Mouse (Mus musculus) gastrocnemius, postnatal 14 days (tissue): Measurements from ENCODE around the gene Ddah2. TPM values are rescaled to one million over a fixed set of nuclear protein-coding genes. Genes with fewer than 3 reads are reported as not detected.

ENCODE experiments used
- DNase-seq: peaks from one replicate; pipeline ENCODE4 v3.0.0; 2021; ENCODE audit warnings: mixed read lengths
- intact Hi-C: fragments of 180-260 bp; cut with DNase I; formaldehyde crosslinking; loops from one replicate; pipeline ENCODE4 v1.15.1; 2025; ENCODE audit warnings: low total_unique reads
- total RNA-seq, 2 experiments: library from RNA; stranded (reverse); gene quantifications; 2 replicates each; pipeline ENCODE4 v1.2.3; 2021

Ddah2 gene
- total RNA-seq, 2 experiments from 2014 or later, result 23.4 to 32.2 TPM

- intact Hi-C loops, result no loop called here
- DNase-seq, result no peak
These were observed 33.8 kb downstream of the Ddah2 start for GRCm38 (mm10) chr17:35092403-35093198.

- no peak for DNase-seq
- intact Hi-C loops, result no loop called here
These were observed 35.9 kb downstream of the Ddah2 start for GRCm38 (mm10) chr17:35094475-35095365.

GRCm38 (mm10) chr17:35096597-35096996, 37.8 kb downstream of the Ddah2 start:
- no peak for DNase-seq
- intact Hi-C loops, result no loop called here

GRCm38 (mm10) chr17:35097164-35097655, 38.4 kb downstream of the Ddah2 start:
- DNase-seq, result no peak
- intact Hi-C loops, result no loop called here

GRCm38 (mm10) chr17:35100196-35100765, 41.4 kb downstream of the Ddah2 start:
- intact Hi-C loops, result loop anchor here (5.0 kb wide), 1 partner anchor 83 kb away; the partner anchor contains the start of gene Vwa7
- DNase-seq, result no peak

- DNase-seq, result no peak
- intact Hi-C loops, result loop anchor here (5.0 kb wide), 1 partner anchor 84 kb away; the partner anchor contains the start of gene Vwa7
These were observed 42.3 kb downstream of the Ddah2 start for GRCm38 (mm10) chr17:35101161-35101560.

- DNase-seq, result no peak
- intact Hi-C loops, result loop anchor here (5.0 kb wide), 1 partner anchor 85 kb away; the partner anchor contains the start of gene Vwa7
These were observed 43.5 kb downstream of the Ddah2 start for GRCm38 (mm10) chr17:35102299-35102698.

GRCm38 (mm10) chr17:35103221-35103690, 44.4 kb downstream of the Ddah2 start:
- no peak for DNase-seq
- intact Hi-C loops, result loop anchor here (5.0 kb wide), 1 partner anchor 86 kb away; the partner anchor contains the start of gene Vwa7

GRCm38 (mm10) chr17:35104079-35104478, 45.2 kb downstream of the Ddah2 start:
- intact Hi-C loops, result loop anchor here (5.0 kb wide), 1 partner anchor 87 kb away; the partner anchor contains the start of gene Vwa7
- no peak for DNase-seq

GRCm38 (mm10) chr17:35104754-35105153, 45.9 kb downstream of the Ddah2 start:
- intact Hi-C loops, result loop anchor here (5.0 kb wide), 1 partner anchor 87 kb away; the partner anchor contains the start of gene Vwa7
- no peak for DNase-seq

- intact Hi-C loops, result no loop called here
These were observed 47.0 kb downstream of the Ddah2 start for GRCm38 (mm10) chr17:35105740-35106389.

GRCm38 (mm10) chr17:35106522-35106921, 47.7 kb downstream of the Ddah2 start:
- intact Hi-C loops, result no loop called here
- DNase-seq, result no peak

More at GRCm38 (mm10) chr17:35105740-35106389, 47.0 kb downstream of the Ddah2 start:
- peak; percentile 35 for DNase-seq

- intact Hi-C loops, result no loop called here
- no peak for DNase-seq
These were observed 49.3 kb downstream of the Ddah2 start, which contains the start of gene Ly6g5c for GRCm38 (mm10) chr17:35108097-35108496. Ly6g5c (plus strand) TSS chr17:35108279.

Other genes starting within 250 kb of the Ddah2 start
- gene Stk19, start 222.1 kb upstream of the Ddah2 start, total RNA-seq, result 1 to 10 TPM; 6.8 to 7.2 TPM
- 10 to 100 TPM in 1 of 2 experiments, 1 to 10 TPM in 1; 9.3 to 13.0 TPM for gene Dxo, start 222.0 kb upstream of the Ddah2 start, total RNA-seq
- 10 to 100 TPM; 17.4 to 17.8 TPM for gene Skiv2l, start 208.8 kb upstream of the Ddah2 start, total RNA-seq
- gene Nelfe, start 208.6 kb upstream of the Ddah2 start, total RNA-seq, result 10 to 100 TPM in 1 of 2 experiments, 1 to 10 TPM in 1; 9.7 to 13.4 TPM
- gene Cfb, start 196.5 kb upstream of the Ddah2 start, total RNA-seq, result 1 to 10 TPM in 1 of 2 experiments, under 1 TPM in 1; 0.75 to 1.9 TPM
- gene Zbtb12, start 179.6 kb upstream of the Ddah2 start, total RNA-seq, result 1 to 10 TPM; 3.4 to 5.1 TPM
- not detected for gene Gm20547, start 177.0 kb upstream of the Ddah2 start, total RNA-seq
- 1 to 10 TPM; 1.8 to 3.1 TPM for gene C2, start 160.8 kb upstream of the Ddah2 start, total RNA-seq
- gene Ehmt2, start 160.6 kb upstream of the Ddah2 start, total RNA-seq, result 10 to 100 TPM; 29.4 to 32.2 TPM
- under 1 TPM in 1 of 2 experiments, not detected in 1; 0.09 TPM for gene Slc44a4, start 144.6 kb upstream of the Ddah2 start, total RNA-seq
- 1 to 10 TPM; 8.0 to 8.3 TPM for gene Neu1, start 127.8 kb upstream of the Ddah2 start, total RNA-seq
- 1 to 10 TPM; 2.6 to 5.9 TPM for gene Hspa1b, start 99.8 kb upstream of the Ddah2 start, total RNA-seq
- not detected for gene Gm20481, start 89.1 kb upstream of the Ddah2 start, total RNA-seq
- gene Hspa1a, start 86.9 kb upstream of the Ddah2 start, total RNA-seq, result 1 to 10 TPM; 3.8 to 6.8 TPM
- 10 to 100 TPM; 11.6 to 14.8 TPM for gene Hspa1l, start 86.3 kb upstream of the Ddah2 start, total RNA-seq
- gene Lsm2, start 77.2 kb upstream of the Ddah2 start, total RNA-seq, result 10 to 100 TPM; 19.5 to 20.1 TPM
- 10 to 100 TPM; 26.8 to 29.2 TPM for gene Vars, start 58.0 kb upstream of the Ddah2 start, total RNA-seq
- 1 to 10 TPM; 3.7 to 3.9 TPM for gene Vwa7, start 42.5 kb upstream of the Ddah2 start, total RNA-seq
- 1 to 10 TPM in 1 of 2 experiments, under 1 TPM in 1; 0.38 to 1.5 TPM for gene Sapcd1, start 31.0 kb upstream of the Ddah2 start, total RNA-seq
- under 1 TPM; 0.84 to 0.94 TPM for gene Msh5, start 12.3 kb upstream of the Ddah2 start, total RNA-seq
- gene Clic1, start 9.1 kb upstream of the Ddah2 start, total RNA-seq, result 10 to 100 TPM; 28.3 to 32.5 TPM
- gene Ly6g6c, start 6.4 kb downstream of the Ddah2 start, total RNA-seq, result not detected
- not detected for gene Mpig6b, start 7.1 kb downstream of the Ddah2 start, total RNA-seq
- not detected for gene Ly6g6e, start 17.9 kb downstream of the Ddah2 start, total RNA-seq
- under 1 TPM; 0.64 TPM for gene Ly6g6d, start 19.0 kb downstream of the Ddah2 start, total RNA-seq
- not detected for gene Ly6g6f, start 26.6 kb downstream of the Ddah2 start, total RNA-seq
- gene Abhd16a, start 30.2 kb downstream of the Ddah2 start, total RNA-seq, result 10 to 100 TPM; 52.8 to 58.5 TPM
- not detected for gene Ly6g5c, start 49.2 kb downstream of the Ddah2 start, total RNA-seq
- under 1 TPM; 0.27 to 0.37 TPM for gene Ly6g5b, start 56.4 kb downstream of the Ddah2 start, total RNA-seq
- 1 to 10 TPM; 7.0 to 7.9 TPM for gene Gpank1, start 62.4 kb downstream of the Ddah2 start, total RNA-seq
- gene Csnk2b, start 63.0 kb downstream of the Ddah2 start, total RNA-seq, result 100 to 1,000 TPM; 156 to 166 TPM
- gene D17H6S53E, start 67.3 kb downstream of the Ddah2 start, total RNA-seq, result 10 to 100 TPM; 14.4 to 16.1 TPM
- gene Apom, start 73.0 kb downstream of the Ddah2 start, total RNA-seq, result not detected
- gene Bag6, start 76.1 kb downstream of the Ddah2 start, total RNA-seq, result 100 to 1,000 TPM; 193 to 200 TPM
- 100 to 1,000 TPM; 102 to 118 TPM for gene Prrc2a, start 105.9 kb downstream of the Ddah2 start, total RNA-seq
- under 1 TPM; 0.71 to 0.90 TPM for gene Aif1, start 117.0 kb downstream of the Ddah2 start, total RNA-seq
- 1 to 10 TPM; 1.5 to 2.8 TPM for gene Lst1, start 129.4 kb downstream of the Ddah2 start, total RNA-seq
- gene Ltb, start 135.4 kb downstream of the Ddah2 start, total RNA-seq, result under 1 TPM in 1 of 2 experiments, not detected in 1; 0.31 TPM
- under 1 TPM; 0.24 to 0.68 TPM for gene Tnf, start 143.0 kb downstream of the Ddah2 start, total RNA-seq
- gene Lta, start 146.3 kb downstream of the Ddah2 start, total RNA-seq, result under 1 TPM; 0.42 to 0.78 TPM
- gene Gm16181, start 161.8 kb downstream of the Ddah2 start, total RNA-seq, result not detected
- gene Atp6v1g2, start 174.6 kb downstream of the Ddah2 start, total RNA-seq, result 1 to 10 TPM; 2.3 to 2.7 TPM
- 1 to 10 TPM; 7.6 to 7.9 TPM for gene Nfkbil1, start 176.8 kb downstream of the Ddah2 start, total RNA-seq
- 100 to 1,000 TPM in 1 of 2 experiments, 10 to 100 TPM in 1; 85.3 to 103 TPM for gene Ddx39b, start 182.7 kb downstream of the Ddah2 start, total RNA-seq
- 10 to 100 TPM; 34.3 to 40.7 TPM for gene H2-D1, start 203.7 kb downstream of the Ddah2 start, total RNA-seq